Mouse (Mus musculus) kidney, embryonic 16.5 days (tissue): ENCODE results near the gene Plekhj1. TPM values are rescaled to one million over a fixed set of nuclear protein-coding genes. Genes with fewer than 3 reads are reported as not detected.

ENCODE experiments used
- ATAC-seq: fragments of 200-750 bp; cut with Nextera tagmentation; 2 replicates; pipeline ENCODE4 v1.8.0; 2017; ENCODE audit warnings: moderate TSS enrichment; ENCODE audit not compliant: low FRiP score, low TSS enrichment
- H3K27ac ChIP-seq: fragments of 300-500 bp; sonication (generic); 2 replicates; pipeline ENCODE4 v1.5.1; 2014; ENCODE audit warnings: low read length
- H3K27me3 ChIP-seq: fragments of 300-500 bp; sonication (generic); 2 replicates; pipeline ENCODE4 v1.6.1; 2014; ENCODE audit warnings: low read length, control low read depth, mixed read lengths; ENCODE audit not compliant: insufficient read depth
- H3K36me3 ChIP-seq: fragments of 300-500 bp; sonication (generic); 2 replicates; pipeline ENCODE4 v1.6.1; 2014; ENCODE audit warnings: low read length, control low read depth, mixed read lengths; ENCODE audit not compliant: insufficient read depth
- H3K4me1 ChIP-seq: fragments of 300-500 bp; sonication (generic); 2 replicates; pipeline ENCODE4 v1.6.1; 2014; ENCODE audit warnings: low read length, control low read depth, mixed read lengths; ENCODE audit not compliant: insufficient read depth
- H3K4me2 ChIP-seq: fragments of 300-500 bp; sonication (generic); replicated peaks from 2 replicates; pipeline ENCODE4 v1.6.1; 2014; ENCODE audit warnings: low read depth, low read length
- H3K4me3 ChIP-seq: fragments of 300-500 bp; sonication (generic); 2 replicates; pipeline ENCODE4 v1.5.1; 2014; ENCODE audit warnings: mild to moderate bottlenecking, low read length
- H3K9ac ChIP-seq: fragments of 300-500 bp; sonication (generic); replicated peaks from 2 replicates; pipeline ENCODE4 v1.6.1; 2014; ENCODE audit warnings: low read length
- H3K9me3 ChIP-seq: fragments of 300-500 bp; sonication (generic); 2 replicates; pipeline ENCODE4 v1.6.1; 2016; ENCODE audit warnings: low read length, control low read depth
- WGBS: fragments of 180-500 bp; shearing (Covaris S2); extraction: QIAGEN DNeasy Blood & Tissue Kit; methylation state at CpG from one replicate; pipeline ENCODE4 v1.1.7; 2014; 5-methylcytosine and 5-hydroxymethylcytosine counted together
- polyA plus RNA-seq: library from polyadenylated mRNA; unstranded; fragments of >200 nt; fragmentation: Nextera tagmentation; extraction: Ambion mirVana; gene quantifications from 2 replicates; pipeline ENCODE4 v1.2.1, GENCODE M21; 2015

Plekhj1 gene
- polyA plus RNA-seq, 1 experiment from 2014 or later = 129 TPM

- peaks cover 13% of the 10 kb centered on the region for H3K36me3 ChIP-seq
- no peaks in the 10 kb centered on the region for H3K27me3 ChIP-seq
- ATAC-seq = no peak
- peak overlapping the region; percentile 90 for H3K27ac ChIP-seq
- 4% methylated on average over 29 of the region's 29 CpGs for WGBS
- peak overlapping the region; percentile 64 for H3K4me3 ChIP-seq
- peak overlapping the region; percentile 96 for H3K9ac ChIP-seq
- H3K9me3 ChIP-seq = no peaks in the 10 kb centered on the region
- peaks cover 38% of the 10 kb centered on the region for H3K4me1 ChIP-seq
- H3K4me2 ChIP-seq = peak overlapping the region; percentile 94
Measured at GRCm38 (mm10) chr10:80827063-80827869, 28.8 kb upstream of the Plekhj1 start.

GRCm38 (mm10) chr10:80826151-80827062 lies 28.0 kb upstream of the Plekhj1 start, which contains the start of gene Oaz1:
Oaz1 (plus strand) TSS chr10:80826656.
- peak within 1 kb of the TSS; percentile 94 for H3K4me2 ChIP-seq
- ATAC-seq = peak; percentile 97
- peaks cover 13% of the 10 kb centered on the region for H3K36me3 ChIP-seq
- no peaks in the 10 kb centered on the region for H3K9me3 ChIP-seq
- H3K27me3 ChIP-seq = no peaks in the 10 kb centered on the region
- peak within 1 kb of the TSS; percentile 96 for H3K9ac ChIP-seq
- WGBS = under 1% methylated on average over 80 of the region's 82 CpGs
- H3K27ac ChIP-seq = peak within 1 kb of the TSS; percentile 90
- peak within 1 kb of the TSS; percentile 64 for H3K4me3 ChIP-seq
- H3K4me1 ChIP-seq = peaks cover 38% of the 10 kb centered on the region

- Histone ChIP-seq H3K27ac (no peak overlapping the region), H3K36me3 (peaks cover 7% of the 10 kb centered on the region), H3K4me1 (peaks cover 27% of the 10 kb centered on the region), H3K4me2 (no peak overlapping the region), H3K27me3 (no peaks in the 10 kb centered on the region), H3K4me3 (no peak overlapping the region), H3K9me3 (no peaks in the 10 kb centered on the region), H3K9ac (no peak overlapping the region)
- WGBS = 66% methylated on average over 2 of the region's 2 CpGs
- no peak for ATAC-seq
Measured at GRCm38 (mm10) chr10:80824827-80825226, 26.4 kb upstream of the Plekhj1 start.

GRCm38 (mm10) chr10:80823847-80824643 lies 25.6 kb upstream of the Plekhj1 start:
- Histone ChIP-seq H3K36me3 (no peaks in the 10 kb centered on the region), H3K9me3 (no peaks in the 10 kb centered on the region), H3K4me3 (no peak overlapping the region), H3K4me1 (peaks cover 19% of the 10 kb centered on the region), H3K4me2 (0 out of 2 replicates have a peak overlapping the region, but pooled peaks have one; percentile 2), H3K27me3 (no peaks in the 10 kb centered on the region), H3K9ac (0 out of 2 replicates have a peak overlapping the region, but pooled peaks have one; percentile 7), H3K27ac (peak overlapping the region; percentile 57)
- ATAC-seq = no peak
- 32% methylated on average over 8 of the region's 8 CpGs for WGBS

GRCm38 (mm10) chr10:80823316-80823715 lies 24.9 kb upstream of the Plekhj1 start:
- Histone ChIP-seq H3K9me3 (no peaks in the 10 kb centered on the region), H3K4me3 (no peak overlapping the region)

GRCm38 (mm10) chr10:80822528-80822927 lies 24.1 kb upstream of the Plekhj1 start:
- H3K4me3 ChIP-seq = no peak overlapping the region
- H3K9me3 ChIP-seq = no peaks in the 10 kb centered on the region
- WGBS = 81% methylated on average over 5 of the region's 5 CpGs
- H3K36me3 ChIP-seq = no peaks in the 10 kb centered on the region
- ATAC-seq = no peak
- H3K27me3 ChIP-seq = no peaks in the 10 kb centered on the region
- H3K9ac ChIP-seq = no peak overlapping the region
- H3K4me1 ChIP-seq = peaks cover 9% of the 10 kb centered on the region; the same call in 1 of the 2 replicates
- H3K4me2 ChIP-seq = no peak overlapping the region
- H3K27ac ChIP-seq = no peak overlapping the region

More at GRCm38 (mm10) chr10:80823316-80823715, 24.9 kb upstream of the Plekhj1 start:
- peaks cover 17% of the 10 kb centered on the region for H3K4me1 ChIP-seq
- no peak overlapping the region for H3K27ac ChIP-seq
- no peaks in the 10 kb centered on the region for H3K27me3 ChIP-seq
- no peaks in the 10 kb centered on the region for H3K36me3 ChIP-seq
- no peak overlapping the region for H3K4me2 ChIP-seq
- WGBS = 83% methylated on average over 1 of the region's 1 CpGs
- no peak for ATAC-seq
- no peak overlapping the region for H3K9ac ChIP-seq

- Histone ChIP-seq H3K36me3 (no peaks in the 10 kb centered on the region), H3K4me3 (no peak overlapping the region), H3K9ac (no peak overlapping the region), H3K9me3 (no peaks in the 10 kb centered on the region), H3K4me2 (no peak overlapping the region), H3K27me3 (no peaks in the 10 kb centered on the region), H3K4me1 (peaks cover 9% of the 10 kb centered on the region; the same call in 1 of the 2 replicates), H3K27ac (no peak overlapping the region)
- no peak for ATAC-seq
- WGBS = 40% methylated on average over 2 of the region's 2 CpGs
Measured at GRCm38 (mm10) chr10:80821991-80822390, 23.6 kb upstream of the Plekhj1 start.

- ATAC-seq = no peak
- Histone ChIP-seq H3K4me2 (no peak overlapping the region), H3K4me3 (no peak overlapping the region), H3K36me3 (no peaks in the 10 kb centered on the region), H3K9me3 (no peaks in the 10 kb centered on the region), H3K4me1 (peaks cover 6% of the 10 kb centered on the region; the same call in 1 of the 2 replicates), H3K27me3 (no peaks in the 10 kb centered on the region), H3K9ac (no peak overlapping the region), H3K27ac (no peak overlapping the region)
- WGBS = 54% methylated on average over 3 of the region's 3 CpGs
Measured at GRCm38 (mm10) chr10:80819406-80819805, 21.0 kb upstream of the Plekhj1 start.

GRCm38 (mm10) chr10:80818599-80819281 lies 20.3 kb upstream of the Plekhj1 start:
- Histone ChIP-seq H3K36me3 (no peaks in the 10 kb centered on the region), H3K27ac (no peak overlapping the region), H3K27me3 (no peaks in the 10 kb centered on the region), H3K4me3 (no peak overlapping the region), H3K4me2 (no peak overlapping the region), H3K9me3 (no peaks in the 10 kb centered on the region), H3K4me1 (peaks cover under 1% of the 10 kb centered on the region; the same call in 1 of the 2 replicates), H3K9ac (no peak overlapping the region)
- ATAC-seq = no peak
- WGBS = 55% methylated on average over 6 of the region's 6 CpGs
